Mouse (Mus musculus) erythroblast, embryonic 14.5 days (primary cell): Measurements from ENCODE around the gene Gnai2. TPM values are rescaled to one million over a fixed set of nuclear protein-coding genes. Genes with fewer than 3 reads are reported as not detected.
A peak's percentile ranks its signal among the peaks of the same experiment; 100 is the strongest.

Experiments used
- H3K27me3 ChIP-seq: 2 replicates; pipeline ENCODE4 v1.6.1; 2012; ENCODE audit warnings: inconsistent platforms; ENCODE audit not compliant: control insufficient read depth
- H3K36me3 ChIP-seq: 2 replicates; pipeline ENCODE4 v1.6.1; 2012; ENCODE audit warnings: mild to moderate bottlenecking, inconsistent platforms; ENCODE audit not compliant: control insufficient read depth
- H3K4me1 ChIP-seq: 2 replicates; pipeline ENCODE4 v1.6.1; 2012; ENCODE audit warnings: inconsistent platforms; ENCODE audit not compliant: control insufficient read depth
- H3K4me3 ChIP-seq: replicated peaks from 2 replicates; pipeline ENCODE3; 2012; ENCODE audit warnings: moderate library complexity, mild to moderate bottlenecking, inconsistent platforms
- H3K9me3 ChIP-seq: 2 replicates; pipeline ENCODE4 v1.6.1; 2012; ENCODE audit warnings: low read length, inconsistent platforms, mixed read lengths; ENCODE audit not compliant: control insufficient read depth
- GATA1 ChIP-seq: IDR thresholded peaks from 2 replicates; pipeline ENCODE4 v1.6.1; 2012; ENCODE audit warnings: low read length, inconsistent platforms, mixed read lengths
- TAL1 ChIP-seq: IDR thresholded peaks from 3 replicates; pipeline ENCODE4 v1.6.1; 2012; ENCODE audit warnings: low read length, inconsistent platforms, mixed read lengths
- polyA plus RNA-seq: library from polyadenylated mRNA; stranded (reverse); fragments of >175 nt; gene quantifications from 2 replicates; pipeline ENCODE4 v1.2.3, GENCODE M21; 2012

The Gnai2 gene
- polyA plus RNA-seq, 1 experiment = 87.2 TPM

DNA sequence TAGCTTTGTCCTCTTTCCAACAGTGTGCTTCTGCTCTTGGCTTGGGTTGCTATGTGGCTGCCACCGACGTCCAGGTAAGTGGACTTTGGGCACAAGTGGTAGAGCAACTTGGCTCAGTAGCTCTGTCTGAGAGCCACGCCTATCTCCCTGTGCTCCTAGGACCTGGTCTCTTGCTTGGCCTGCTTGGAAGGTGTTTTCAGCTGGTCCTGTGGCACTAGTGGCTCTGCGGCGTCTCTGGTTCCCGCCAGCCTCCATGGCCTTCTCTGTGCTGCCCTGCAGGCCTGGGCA, 44.5 kb downstream of the Gnai2 start:
- Histone ChIP-seq H3K36me3 (peaks cover 81% of the 10 kb centered on the region), H3K9me3 (no peaks in the 10 kb centered on the region), H3K4me3 (peak overlapping the region; percentile 78), H3K27me3 (no peaks in the 10 kb centered on the region; the same call in 1 of the 2 replicates), H3K4me1 (peaks cover 66% of the 10 kb centered on the region)
- no peak for TF ChIP-seq GATA1
- TF ChIP-seq TAL1 = no peak

DNA sequence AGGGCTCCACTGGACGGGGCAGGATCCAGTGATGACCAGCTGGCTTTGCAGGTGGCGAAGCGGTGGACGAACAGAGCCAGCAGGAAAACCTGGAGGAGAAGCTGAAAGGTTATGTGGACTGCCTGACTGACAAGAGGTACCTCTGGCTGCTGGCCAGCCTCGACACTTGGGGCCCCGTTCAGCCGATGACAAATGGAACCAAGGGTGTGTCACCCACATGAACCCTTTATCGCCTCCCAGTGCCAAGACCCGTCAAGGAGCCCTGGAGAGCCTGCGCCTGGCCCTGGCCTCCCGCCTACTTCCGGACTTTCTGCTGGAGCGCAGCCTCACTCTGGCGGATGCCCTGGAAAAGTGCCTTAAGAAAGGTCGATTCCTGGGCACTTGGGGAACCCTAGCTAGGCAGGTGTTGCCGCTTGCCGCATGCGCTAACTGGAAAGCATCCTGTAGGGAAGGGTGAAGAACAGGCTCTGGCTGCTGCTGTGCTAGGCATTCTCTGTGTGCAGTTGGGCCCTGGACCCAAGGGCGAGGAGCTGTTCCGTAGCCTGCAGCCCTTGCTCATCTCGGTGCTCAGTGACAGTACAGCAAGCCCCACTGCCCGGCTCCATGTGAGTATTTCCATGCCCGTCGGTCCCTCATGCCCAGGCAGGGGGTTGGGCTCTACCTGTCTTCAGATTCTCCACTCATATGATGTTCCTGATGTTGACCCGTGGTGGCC, 45.0 kb downstream of the Gnai2 start:
- peaks cover 82% of the 10 kb centered on the region for H3K36me3 ChIP-seq
- H3K9me3 ChIP-seq = no peaks in the 10 kb centered on the region
- no peak for TF ChIP-seq TAL1
- TF ChIP-seq GATA1 = no peak
- H3K27me3 ChIP-seq = no peaks in the 10 kb centered on the region; the same call in 1 of the 2 replicates
- peaks cover 71% of the 10 kb centered on the region for H3K4me1 ChIP-seq
- H3K4me3 ChIP-seq = peak overlapping the region; percentile 78

DNA sequence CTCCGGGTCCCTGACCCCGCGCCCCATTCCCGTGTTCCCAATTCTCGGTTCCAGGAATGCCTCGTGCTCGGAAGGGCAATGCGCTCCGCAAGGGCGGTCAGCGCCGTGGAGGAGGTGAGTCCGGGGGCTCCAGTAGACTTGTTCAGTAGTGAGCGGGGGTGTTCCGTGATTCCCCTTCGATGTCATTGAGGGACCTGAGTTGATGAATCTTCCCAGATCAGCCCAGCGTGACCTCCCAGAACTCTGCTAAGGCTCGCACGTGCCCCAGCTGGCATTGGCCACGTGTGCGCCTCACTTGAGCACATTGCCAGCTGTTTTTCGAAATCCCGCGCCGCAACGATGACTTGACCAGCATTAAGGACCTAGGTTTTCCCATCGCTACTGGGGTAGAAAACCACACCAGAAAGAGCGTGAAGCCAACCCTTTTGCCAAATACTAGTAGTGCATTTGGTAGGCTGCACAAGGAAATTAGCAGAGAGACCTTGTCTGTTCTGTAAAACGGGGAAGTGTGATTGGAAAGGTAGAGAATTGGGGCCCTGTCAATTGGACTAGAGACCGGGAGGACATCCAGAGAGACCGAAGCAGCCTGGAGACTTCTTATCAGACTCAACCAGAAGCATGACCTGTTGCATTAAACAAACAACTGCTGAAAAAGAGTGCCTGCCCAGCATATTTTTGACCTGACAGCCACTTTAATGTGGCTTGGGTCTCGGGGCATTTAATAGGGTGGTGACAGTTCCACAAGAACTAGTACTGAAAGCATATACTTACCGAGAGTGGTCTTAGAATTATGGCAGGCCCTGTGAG, 47.1 kb downstream of the Gnai2 start:
- Histone ChIP-seq H3K4me3 (peak overlapping the region; percentile 78), H3K4me1 (peaks cover 81% of the 10 kb centered on the region), H3K36me3 (peaks cover 82% of the 10 kb centered on the region), H3K27me3 (no peaks in the 10 kb centered on the region; the same call in 1 of the 2 replicates), H3K9me3 (no peaks in the 10 kb centered on the region)
- TF ChIP-seq TAL1 (peak; percentile 72), GATA1 (peak; percentile 43)

DNA sequence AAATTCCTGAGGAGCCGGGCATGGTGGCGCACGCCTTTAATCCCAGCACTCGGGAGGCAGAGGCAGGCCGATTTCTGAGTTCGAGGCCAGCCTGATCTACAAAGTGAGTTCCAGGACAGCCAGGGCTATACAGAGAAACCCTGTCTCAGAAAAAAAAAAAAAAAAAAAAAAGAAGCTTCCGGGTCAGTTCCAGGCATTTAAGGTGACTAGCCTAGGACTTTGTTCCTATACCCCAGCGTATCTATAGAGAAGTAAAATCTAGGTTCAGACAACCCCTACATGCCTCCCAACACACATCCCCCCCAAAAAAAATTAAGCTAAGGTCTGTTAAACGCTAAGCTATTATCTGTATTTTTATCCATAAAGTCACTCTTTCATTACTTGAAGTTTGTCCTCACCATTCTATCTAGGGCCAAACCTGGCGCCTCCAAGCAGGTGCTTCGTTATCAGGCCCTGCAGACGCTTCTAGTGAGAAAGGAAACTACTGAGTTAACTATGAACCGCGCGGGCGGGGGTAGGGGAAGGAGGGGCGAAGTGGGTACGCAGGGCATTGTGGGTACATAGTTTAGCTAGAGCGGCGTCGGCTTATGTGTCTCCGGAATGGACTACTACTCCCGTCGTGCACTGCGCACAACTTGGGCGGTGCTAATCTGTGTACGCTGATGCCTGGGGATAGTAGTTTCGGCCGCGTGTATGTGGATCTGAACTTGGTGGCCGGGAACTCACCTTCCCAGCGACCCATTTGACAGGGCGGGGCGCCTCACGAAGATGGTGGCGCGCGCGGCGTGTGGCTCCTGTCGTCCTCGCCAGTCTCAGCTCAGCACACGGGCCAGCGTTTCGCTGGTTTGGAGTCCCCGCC, 48.0 kb downstream of the Gnai2 start, which contains the start of gene Ifrd2:
Gene Ifrd2, plus strand, starts transcription at position 669 of the 859 bp plus-strand sequence.
- Histone ChIP-seq H3K9me3 (no peaks in the 10 kb centered on the region), H3K27me3 (no peaks in the 10 kb centered on the region; the same call in 1 of the 2 replicates), H3K4me1 (peaks cover 84% of the 10 kb centered on the region), H3K4me3 (peak within 1 kb of the TSS; percentile 78), H3K36me3 (peaks cover 82% of the 10 kb centered on the region)
- TF ChIP-seq TAL1 (peak; percentile 77), GATA1 (peak; percentile 81)

DNA sequence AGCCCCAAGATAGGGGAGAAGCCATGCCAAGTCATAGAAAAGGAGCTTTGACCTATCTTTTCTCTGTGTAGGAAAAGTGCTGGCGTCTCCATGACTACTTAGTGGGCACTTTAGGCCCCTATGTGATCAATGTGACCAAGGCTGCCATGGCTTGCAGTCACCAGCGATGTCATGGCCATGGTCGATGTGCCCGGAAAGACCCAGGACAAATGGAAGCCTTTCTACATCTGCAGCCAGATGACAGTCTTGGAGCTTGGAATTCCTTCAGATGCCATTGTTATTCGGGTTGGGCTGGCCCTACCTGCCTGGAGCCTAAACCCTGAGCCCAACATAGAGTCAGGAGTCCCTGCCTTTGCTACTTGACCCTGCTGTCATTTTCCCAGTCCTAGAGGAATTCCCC, 48.7 kb downstream of the Gnai2 start:
- H3K27me3 ChIP-seq = no peaks in the 10 kb centered on the region; the same call in 1 of the 2 replicates
- peak overlapping the region; percentile 78 for H3K4me3 ChIP-seq
- peaks cover 86% of the 10 kb centered on the region for H3K4me1 ChIP-seq
- TF ChIP-seq TAL1 (no peak), GATA1 (no peak)
- H3K9me3 ChIP-seq = no peaks in the 10 kb centered on the region
- H3K36me3 ChIP-seq = peaks cover 77% of the 10 kb centered on the region

DNA sequence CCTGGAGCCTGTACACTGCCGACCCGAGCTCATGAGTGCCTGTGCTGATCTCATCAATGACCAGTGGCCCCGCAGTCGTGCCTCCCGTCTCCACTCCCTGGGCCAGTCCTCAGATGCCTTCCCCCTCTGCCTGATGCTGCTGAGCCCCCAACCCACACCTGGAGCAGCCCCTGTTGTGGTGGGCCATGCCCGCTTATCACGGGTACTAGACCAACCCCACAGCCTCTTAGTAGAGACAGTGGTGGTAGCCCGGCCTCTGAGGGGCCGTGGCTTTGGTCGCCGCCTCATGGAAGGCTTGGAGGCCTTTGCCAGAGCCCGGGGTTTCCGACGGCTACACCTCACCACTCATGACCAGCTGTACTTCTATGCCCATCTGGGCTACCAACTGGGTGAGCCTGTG, 52.0 kb downstream of the Gnai2 start:
- H3K9me3 ChIP-seq = no peaks in the 10 kb centered on the region
- H3K27me3 ChIP-seq = no peaks in the 10 kb centered on the region
- peaks cover 59% of the 10 kb centered on the region for H3K36me3 ChIP-seq
- no peak for TF ChIP-seq GATA1
- TF ChIP-seq TAL1 = no peak
- peaks cover 87% of the 10 kb centered on the region for H3K4me1 ChIP-seq
- H3K4me3 ChIP-seq = peak overlapping the region; percentile 1

DNA sequence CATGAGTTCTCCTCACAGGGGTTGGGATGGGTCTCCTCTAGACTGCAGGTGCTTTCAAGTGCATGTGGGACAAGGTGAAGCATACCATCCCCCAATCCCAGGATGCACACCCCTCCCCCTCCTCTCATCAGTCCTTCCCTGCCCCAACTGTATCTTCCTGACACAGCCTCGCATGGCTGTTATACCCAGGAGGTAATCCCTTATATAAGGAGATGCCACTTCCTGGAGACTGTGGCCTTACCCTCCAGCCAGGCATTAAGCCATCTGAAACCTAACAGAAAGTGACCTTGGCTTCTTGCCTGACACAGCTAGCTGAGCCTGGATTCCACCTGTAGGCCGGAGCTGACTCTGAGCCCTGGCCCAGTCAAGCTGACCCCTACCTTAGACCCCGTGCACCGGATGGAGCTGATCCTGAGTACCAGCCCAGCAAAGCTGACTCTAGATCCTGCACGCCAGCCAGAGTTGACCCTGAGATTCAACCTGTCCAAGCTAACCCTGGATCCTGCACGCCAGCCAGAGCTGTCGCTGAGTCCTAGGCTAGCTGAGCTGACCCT, 52.6 kb downstream of the Gnai2 start:
- Histone ChIP-seq H3K27me3 (no peaks in the 10 kb centered on the region), H3K4me1 (peaks cover 90% of the 10 kb centered on the region), H3K36me3 (peaks cover 64% of the 10 kb centered on the region)

DNA sequence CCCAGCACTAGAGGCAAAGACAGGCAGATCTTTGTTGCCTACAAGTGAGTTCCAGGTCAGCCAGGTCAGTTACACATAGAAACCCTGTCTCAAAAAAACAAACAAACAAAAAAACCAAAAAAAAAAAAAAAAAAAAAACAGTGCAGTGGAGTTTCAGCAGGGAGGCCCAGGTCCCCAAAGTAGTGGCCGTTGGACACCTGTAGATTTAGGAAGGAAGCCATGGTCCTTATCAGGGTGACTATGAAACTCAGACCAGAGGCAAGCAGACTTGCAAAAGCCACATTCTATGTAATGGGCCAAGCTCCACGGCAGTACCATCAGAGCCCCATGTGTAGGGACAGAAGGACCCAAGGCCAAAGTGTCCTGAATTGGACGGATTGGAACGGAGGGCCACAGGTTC, 53.6 kb downstream of the Gnai2 start:
- Histone ChIP-seq H3K27me3 (no peaks in the 10 kb centered on the region), H3K9me3 (no peaks in the 10 kb centered on the region), H3K36me3 (peaks cover 63% of the 10 kb centered on the region), H3K4me3 (peak overlapping the region; percentile 80), H3K4me1 (peaks cover 97% of the 10 kb centered on the region)
- TF ChIP-seq TAL1 (no peak), GATA1 (no peak)

More for the DNA sequence above, 52.6 kb downstream of the Gnai2 start:
- H3K9me3 ChIP-seq = no peaks in the 10 kb centered on the region
- TF ChIP-seq GATA1 (no peak), TAL1 (no peak)
- peak overlapping the region; percentile 80 for H3K4me3 ChIP-seq
